Mouse (Mus musculus): ENCODE measurements at regions not wholly inside any gene's neighbourhood (a gene's known extent, or its start where the extent isn't known, plus 50 kb on each side); places are given as distances from the start of the nearest gene placed in this dataset.

DNA sequence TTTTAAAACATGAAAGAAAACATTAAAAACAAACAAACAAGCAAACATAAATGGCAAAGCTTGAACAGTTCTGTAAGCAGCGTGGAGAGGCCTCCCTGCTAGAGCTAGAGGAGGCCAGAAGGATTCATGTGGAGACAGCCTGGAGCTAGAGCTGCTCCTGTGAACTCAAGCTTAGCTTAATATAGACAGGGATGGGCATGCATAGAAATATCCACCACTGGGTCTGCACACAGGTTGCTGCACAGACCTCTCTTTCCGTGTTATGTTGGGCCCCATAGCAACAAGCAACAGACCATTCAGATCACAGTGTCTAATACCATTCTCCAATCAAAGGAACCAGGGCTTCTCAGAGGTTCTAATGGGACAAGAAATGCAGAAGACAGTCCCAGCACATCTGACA, 122.9 kb upstream of the Magi3 start:
- Histone ChIP-seq H3K4me3 (ENCODE audit: control insufficient read depth, insufficient read depth, low read length) (no peak overlapping the region), H3K27ac (ENCODE audit: control insufficient read depth, insufficient read depth, low read length) (no peak overlapping the region), H3K4me1 (replicated peaks; ENCODE audit: control insufficient read depth, insufficient read depth, low read length) (no peaks in the 10 kb centered on the region), H3K36me3 (ENCODE audit: control insufficient read depth, insufficient read depth, low read length) (no peaks in the 10 kb centered on the region), H3K27me3 (ENCODE audit: control insufficient read depth, insufficient read depth, low read length) (no peaks in the 10 kb centered on the region)
- DNase-seq = no peak
- TF ChIP-seq POLR2A (IDR thresholded peaks at IDR 0.05; ENCODE audit: control insufficient read depth, extremely low read depth, insufficient read depth, low read length, poor library complexity) = no peak
- TF ChIP-seq CTCF (IDR thresholded peaks at IDR 0.05; ENCODE audit: borderline replicate concordance, control insufficient read depth, extremely low read depth, insufficient read depth, low read length, poor library complexity) = no peak
- WGBS = 93% methylated on average over 2 of the region's 2 CpGs

DNA sequence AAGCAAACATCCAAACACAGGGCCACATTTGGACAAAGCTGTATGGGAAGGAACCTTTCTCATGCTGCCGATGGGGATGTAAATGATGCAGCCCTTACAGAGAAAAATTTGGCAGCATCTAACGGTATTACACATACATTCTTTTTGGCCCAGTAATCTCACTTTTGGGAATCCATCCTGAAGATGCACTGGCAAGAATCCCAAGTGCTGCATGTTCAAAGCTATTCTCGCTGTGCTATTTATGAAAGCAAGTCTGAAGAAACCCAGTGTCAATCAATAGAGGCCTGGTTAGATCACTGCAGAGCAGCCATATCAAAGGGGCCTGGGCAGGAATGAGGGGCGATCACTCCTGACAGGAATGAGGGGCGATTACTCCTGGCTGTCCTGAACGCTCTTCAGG, 122.0 kb upstream of the Magi3 start:
- no peaks in the 10 kb centered on the region for H3K27me3 ChIP-seq (ENCODE audit: control insufficient read depth, insufficient read depth, low read length)
- H3K4me3 ChIP-seq (ENCODE audit: control insufficient read depth, insufficient read depth, low read length) = no peak overlapping the region
- no peak for DNase-seq
- H3K27ac ChIP-seq (ENCODE audit: control insufficient read depth, insufficient read depth, low read length) = no peak overlapping the region
- H3K4me1 ChIP-seq (replicated peaks; ENCODE audit: control insufficient read depth, insufficient read depth, low read length) = no peaks in the 10 kb centered on the region
- H3K36me3 ChIP-seq (ENCODE audit: control insufficient read depth, insufficient read depth, low read length) = no peaks in the 10 kb centered on the region
- WGBS = 93% methylated on average over 6 of the region's 6 CpGs
- TF ChIP-seq CTCF (IDR thresholded peaks at IDR 0.05; ENCODE audit: borderline replicate concordance, control insufficient read depth, extremely low read depth, insufficient read depth, low read length, poor library complexity) (no peak), POLR2A (IDR thresholded peaks at IDR 0.05; ENCODE audit: control insufficient read depth, extremely low read depth, insufficient read depth, low read length, poor library complexity) (no peak)

DNA sequence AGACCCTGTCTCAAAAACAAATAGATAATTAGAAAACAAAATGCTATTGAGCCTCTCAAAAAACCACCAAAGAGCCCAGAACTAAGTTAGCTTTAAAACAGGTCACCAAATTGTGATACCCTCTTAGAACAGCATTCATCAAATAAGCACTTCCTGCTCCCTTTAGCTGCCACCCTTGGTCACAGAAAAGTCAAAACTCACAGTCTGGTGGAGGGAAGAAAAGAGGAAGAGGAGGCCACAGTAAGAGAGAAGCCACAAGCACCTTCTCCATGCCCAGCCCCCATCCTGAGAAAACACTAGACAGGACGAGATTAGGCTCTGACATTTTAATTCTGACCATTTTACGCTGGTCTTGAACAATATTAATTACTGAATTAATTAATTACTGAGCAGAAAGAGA, 120.2 kb upstream of the Magi3 start:
- no peak for DNase-seq
- 34% methylated on average over 2 of the region's 2 CpGs for WGBS
- no peaks in the 10 kb centered on the region for H3K36me3 ChIP-seq (ENCODE audit: control insufficient read depth, insufficient read depth, low read length)

DNA sequence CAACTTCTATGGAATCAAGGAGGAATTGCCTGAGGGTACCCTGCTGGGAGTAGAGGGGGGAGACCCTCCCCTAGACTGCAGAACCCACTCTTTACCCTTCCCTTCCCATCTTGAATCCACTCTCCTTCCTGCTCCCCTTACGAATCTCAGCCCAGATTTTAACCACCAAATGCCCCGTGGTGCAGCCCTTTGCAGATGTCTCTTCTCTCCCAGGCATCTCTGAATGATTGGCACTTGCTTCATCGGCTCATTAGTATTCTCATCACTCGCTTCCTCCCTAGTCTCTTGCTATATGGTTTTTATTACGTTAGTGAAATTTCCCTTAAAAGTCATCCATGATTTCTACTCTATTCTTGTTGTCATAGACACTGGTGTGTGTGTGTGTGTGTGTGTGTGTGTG, 116.7 kb upstream of the Magi3 start:
- 87% methylated on average over 5 of the region's 5 CpGs for WGBS
- Histone ChIP-seq H3K36me3 (ENCODE audit: control insufficient read depth, insufficient read depth, low read length) (no peaks in the 10 kb centered on the region), H3K4me3 (ENCODE audit: control insufficient read depth, insufficient read depth, low read length) (no peak overlapping the region), H3K27ac (ENCODE audit: control insufficient read depth, insufficient read depth, low read length) (no peak overlapping the region), H3K27me3 (ENCODE audit: control insufficient read depth, insufficient read depth, low read length) (no peaks in the 10 kb centered on the region), H3K4me1 (replicated peaks; ENCODE audit: control insufficient read depth, insufficient read depth, low read length) (no peaks in the 10 kb centered on the region)
- DNase-seq = no peak
- TF ChIP-seq POLR2A (IDR thresholded peaks at IDR 0.05; ENCODE audit: control insufficient read depth, extremely low read depth, insufficient read depth, low read length, poor library complexity) = no peak
- TF ChIP-seq CTCF (IDR thresholded peaks at IDR 0.05; ENCODE audit: borderline replicate concordance, control insufficient read depth, extremely low read depth, insufficient read depth, low read length, poor library complexity) = no peak

More for the DNA sequence above, 120.2 kb upstream of the Magi3 start:
- Histone ChIP-seq H3K27ac (ENCODE audit: control insufficient read depth, insufficient read depth, low read length) (no peak overlapping the region), H3K4me3 (ENCODE audit: control insufficient read depth, insufficient read depth, low read length) (no peak overlapping the region), H3K4me1 (replicated peaks; ENCODE audit: control insufficient read depth, insufficient read depth, low read length) (no peaks in the 10 kb centered on the region), H3K27me3 (ENCODE audit: control insufficient read depth, insufficient read depth, low read length) (no peaks in the 10 kb centered on the region)
- TF ChIP-seq POLR2A (IDR thresholded peaks at IDR 0.05; ENCODE audit: control insufficient read depth, extremely low read depth, insufficient read depth, low read length, poor library complexity) (no peak), CTCF (IDR thresholded peaks at IDR 0.05; ENCODE audit: borderline replicate concordance, control insufficient read depth, extremely low read depth, insufficient read depth, low read length, poor library complexity) (no peak)

DNA sequence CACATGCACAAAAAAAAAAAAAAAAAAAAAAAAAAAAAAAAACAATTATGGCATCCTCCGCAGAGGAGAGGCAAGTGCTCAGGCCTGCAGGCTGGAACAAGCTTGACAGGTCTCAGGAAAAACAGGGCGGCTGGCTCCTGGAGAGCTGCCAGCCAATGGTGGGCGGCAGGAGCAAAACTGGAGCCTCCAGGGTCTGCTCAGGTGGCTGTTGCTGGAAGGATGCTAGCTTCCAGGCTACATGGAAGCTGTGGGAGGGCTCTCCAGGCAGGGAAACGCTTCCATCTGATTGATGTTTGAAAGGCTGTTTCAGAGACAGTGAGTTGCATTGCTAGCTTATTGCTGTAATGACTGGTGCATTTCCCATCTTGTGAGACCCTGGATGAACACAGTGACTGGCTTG, 116.1 kb upstream of the Magi3 start:
- Histone ChIP-seq H3K27me3 (ENCODE audit: control insufficient read depth, insufficient read depth, low read length) (no peaks in the 10 kb centered on the region), H3K36me3 (ENCODE audit: control insufficient read depth, insufficient read depth, low read length) (no peaks in the 10 kb centered on the region), H3K4me1 (replicated peaks; ENCODE audit: control insufficient read depth, insufficient read depth, low read length) (no peaks in the 10 kb centered on the region), H3K27ac (ENCODE audit: control insufficient read depth, insufficient read depth, low read length) (no peak overlapping the region), H3K4me3 (ENCODE audit: control insufficient read depth, insufficient read depth, low read length) (no peak overlapping the region)
- TF ChIP-seq CTCF (IDR thresholded peaks at IDR 0.05; ENCODE audit: borderline replicate concordance, control insufficient read depth, extremely low read depth, insufficient read depth, low read length, poor library complexity) = no peak
- TF ChIP-seq POLR2A (IDR thresholded peaks at IDR 0.05; ENCODE audit: control insufficient read depth, extremely low read depth, insufficient read depth, low read length, poor library complexity) = no peak
- no peak for DNase-seq
- 80% methylated on average over 4 of the region's 4 CpGs for WGBS

DNA sequence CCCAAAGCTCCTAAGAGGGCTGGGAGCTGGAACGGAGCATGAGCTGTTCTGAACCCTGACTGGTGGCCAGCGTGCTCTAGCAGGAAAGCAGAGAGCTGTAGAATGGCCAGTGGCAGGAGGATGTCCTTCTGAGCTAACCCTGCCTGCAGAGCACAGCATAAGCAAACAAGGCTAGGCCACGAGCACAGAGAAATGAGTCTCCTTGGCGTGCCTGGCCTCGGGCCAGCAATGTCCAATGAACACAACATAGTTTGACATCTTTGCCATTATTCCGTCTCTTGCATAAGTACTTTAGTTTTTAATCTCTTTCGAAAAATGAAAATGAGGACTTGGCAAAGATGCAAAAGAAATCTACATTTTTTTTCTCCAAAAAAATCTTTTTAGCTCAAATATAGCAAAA, 114.6 kb upstream of the Magi3 start:
- H3K27ac ChIP-seq (ENCODE audit: control insufficient read depth, insufficient read depth, low read length) = no peak overlapping the region
- H3K4me1 ChIP-seq (replicated peaks; ENCODE audit: control insufficient read depth, insufficient read depth, low read length) = no peaks in the 10 kb centered on the region
- no peak for DNase-seq
- H3K27me3 ChIP-seq (ENCODE audit: control insufficient read depth, insufficient read depth, low read length) = no peaks in the 10 kb centered on the region
- no peaks in the 10 kb centered on the region for H3K36me3 ChIP-seq (ENCODE audit: control insufficient read depth, insufficient read depth, low read length)
- no peak overlapping the region for H3K4me3 ChIP-seq (ENCODE audit: control insufficient read depth, insufficient read depth, low read length)
- 93% methylated on average over 7 of the region's 7 CpGs for WGBS
- TF ChIP-seq CTCF (IDR thresholded peaks at IDR 0.05; ENCODE audit: borderline replicate concordance, control insufficient read depth, extremely low read depth, insufficient read depth, low read length, poor library complexity) (no peak), POLR2A (IDR thresholded peaks at IDR 0.05; ENCODE audit: control insufficient read depth, extremely low read depth, insufficient read depth, low read length, poor library complexity) (no peak)

DNA sequence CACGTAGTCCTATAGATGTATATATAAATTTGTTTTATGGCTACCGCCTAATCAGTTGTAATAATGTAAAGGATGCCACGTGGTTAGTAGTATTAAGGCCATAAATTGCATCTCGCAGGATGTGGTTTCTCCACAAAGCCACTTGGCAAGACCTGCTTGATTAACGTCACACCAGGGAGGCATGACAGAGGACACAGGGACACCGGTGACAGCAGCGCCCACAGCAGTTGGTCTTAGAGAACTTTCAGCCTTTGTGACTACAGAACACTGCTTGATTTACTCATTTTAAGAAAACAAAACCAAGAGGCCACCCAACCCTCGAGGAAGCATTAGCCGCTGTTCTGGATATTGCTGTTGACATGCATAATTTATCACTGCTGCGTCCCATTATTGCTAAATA, 113.2 kb upstream of the Magi3 start:
- Histone ChIP-seq H3K27ac (ENCODE audit: control insufficient read depth, insufficient read depth, low read length) (no peak overlapping the region), H3K36me3 (ENCODE audit: control insufficient read depth, insufficient read depth, low read length) (no peaks in the 10 kb centered on the region), H3K4me3 (ENCODE audit: control insufficient read depth, insufficient read depth, low read length) (no peak overlapping the region), H3K27me3 (ENCODE audit: control insufficient read depth, insufficient read depth, low read length) (no peaks in the 10 kb centered on the region), H3K4me1 (replicated peaks; ENCODE audit: control insufficient read depth, insufficient read depth, low read length) (no peaks in the 10 kb centered on the region)
- DNase-seq = no peak
- 52% methylated on average over 10 of the region's 10 CpGs for WGBS
- no peak for TF ChIP-seq POLR2A (IDR thresholded peaks at IDR 0.05; ENCODE audit: control insufficient read depth, extremely low read depth, insufficient read depth, low read length, poor library complexity)
- TF ChIP-seq CTCF (IDR thresholded peaks at IDR 0.05; ENCODE audit: borderline replicate concordance, control insufficient read depth, extremely low read depth, insufficient read depth, low read length, poor library complexity) = no peak

Measured in thymus, adult 2 months (tissue).